Mouse (Mus musculus): ENCODE measurements around the gene Nr1h4.

DNA sequence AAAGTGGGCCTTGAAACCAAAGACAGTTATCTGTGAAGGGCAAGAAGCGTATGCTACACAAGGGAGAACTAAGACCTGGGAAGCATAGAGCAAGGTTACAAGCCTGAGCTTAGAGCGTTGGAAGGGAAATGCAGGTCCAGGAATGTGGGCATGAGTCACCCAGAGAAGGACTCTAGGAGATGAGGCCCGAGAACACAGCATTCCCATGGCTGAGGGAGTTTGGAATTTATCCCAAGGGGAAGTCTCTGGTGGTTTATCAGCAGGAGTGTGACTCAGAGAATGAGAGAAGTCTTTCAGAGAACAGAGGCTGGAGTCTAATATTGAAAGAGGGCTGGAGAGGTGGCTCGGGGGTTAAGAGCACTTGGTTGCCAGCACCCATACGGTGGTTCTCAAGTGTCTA, 6.3 kb downstream of the Nr1h4 start:
- TF ChIP-seq POLR2A (IDR thresholded peaks at IDR 0.05; ENCODE audit: insufficient read depth, low read depth, low read length) (no peak), CTCF (IDR thresholded peaks at IDR 0.05; ENCODE audit: insufficient read depth, low read depth, low read length) (no peak)
